Mouse (Mus musculus): ENCODE data around the gene Ccdc60. TPM values are rescaled to one million over a fixed set of nuclear protein-coding genes. Genes with fewer than 3 reads are reported as not detected.
"Not testable (repeated sequence)": the region's sequence is repeated elsewhere in the genome, so short reads cannot be mapped to it uniquely, and the experiment has no call there.

Gene Ccdc60
- polyA plus RNA-seq (2012; rRNA removed), result 2.7 and 4.6 TPM in 2 replicates

DNA sequence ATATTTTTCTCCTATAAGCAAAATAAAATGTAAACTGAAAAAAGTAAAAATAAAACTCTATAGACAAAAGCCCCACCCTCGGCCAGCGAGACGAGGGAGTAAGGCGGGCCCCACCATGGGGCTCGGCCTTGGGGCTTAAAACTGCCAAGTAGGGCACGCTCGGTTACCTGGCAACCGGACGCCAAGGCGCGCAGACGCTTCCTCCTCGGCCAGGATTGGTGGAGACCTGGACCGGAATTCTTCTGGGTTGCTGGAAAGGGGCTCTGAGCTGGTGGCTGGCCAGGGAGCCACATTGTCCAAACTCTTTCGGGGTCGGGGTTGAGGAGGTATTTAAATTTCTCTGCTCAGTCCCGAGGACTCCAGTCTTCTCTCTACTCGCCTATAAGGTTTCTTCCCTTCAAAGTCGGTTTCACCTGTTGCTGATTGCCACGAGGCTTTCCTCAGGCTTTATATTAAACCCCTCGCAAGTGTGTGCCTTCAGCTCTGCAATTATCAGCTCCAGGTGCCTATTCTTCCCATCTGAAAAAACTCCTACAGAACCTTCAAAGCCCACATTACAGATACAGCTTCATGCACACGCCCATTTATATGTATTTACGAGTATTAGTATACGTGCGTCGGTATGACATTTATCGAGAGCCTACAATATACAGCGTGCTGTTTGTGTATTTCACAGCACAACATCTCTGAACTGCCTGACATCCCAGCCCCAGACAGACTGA, at the start of gene Ccdc60:
Gene Ccdc60, minus strand, starts transcription at position 137 of the 722 bp plus-strand sequence.
- no peak for DNase-seq (ENCODE audit: low spot score)

- DNase-seq (ENCODE audit: low spot score), result no peak
Measured at GRCm38 (mm10) chr5:116336191-116336590, 47.4 kb upstream of the Ccdc60 start.

DNA sequence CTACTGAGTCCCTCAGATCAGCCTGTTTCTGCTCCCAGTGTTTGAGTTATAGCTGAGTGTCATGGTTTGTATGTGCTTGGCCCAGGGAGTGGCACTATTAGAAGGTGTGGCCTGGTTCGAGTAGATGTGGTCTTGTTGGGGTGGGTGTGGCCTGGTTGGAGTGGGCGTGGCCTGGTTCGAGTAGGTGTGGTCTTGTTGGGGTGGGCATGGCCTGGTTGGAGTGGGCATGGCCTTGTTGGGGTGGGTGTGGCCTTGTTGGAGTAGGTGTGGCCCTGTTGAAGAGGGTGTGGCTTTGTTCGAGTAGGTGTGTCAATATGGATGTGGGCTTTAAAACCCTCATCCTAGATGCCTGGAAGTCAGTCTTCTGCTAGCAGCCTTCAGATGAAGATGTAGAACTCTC, 40.1 kb upstream of the Ccdc60 start:
- no peak for DNase-seq (ENCODE audit: low spot score)

GRCm38 (mm10) chr5:116323401-116323800, 34.6 kb upstream of the Ccdc60 start:
- DNase-seq (ENCODE audit: low spot score), result no peak

DNA sequence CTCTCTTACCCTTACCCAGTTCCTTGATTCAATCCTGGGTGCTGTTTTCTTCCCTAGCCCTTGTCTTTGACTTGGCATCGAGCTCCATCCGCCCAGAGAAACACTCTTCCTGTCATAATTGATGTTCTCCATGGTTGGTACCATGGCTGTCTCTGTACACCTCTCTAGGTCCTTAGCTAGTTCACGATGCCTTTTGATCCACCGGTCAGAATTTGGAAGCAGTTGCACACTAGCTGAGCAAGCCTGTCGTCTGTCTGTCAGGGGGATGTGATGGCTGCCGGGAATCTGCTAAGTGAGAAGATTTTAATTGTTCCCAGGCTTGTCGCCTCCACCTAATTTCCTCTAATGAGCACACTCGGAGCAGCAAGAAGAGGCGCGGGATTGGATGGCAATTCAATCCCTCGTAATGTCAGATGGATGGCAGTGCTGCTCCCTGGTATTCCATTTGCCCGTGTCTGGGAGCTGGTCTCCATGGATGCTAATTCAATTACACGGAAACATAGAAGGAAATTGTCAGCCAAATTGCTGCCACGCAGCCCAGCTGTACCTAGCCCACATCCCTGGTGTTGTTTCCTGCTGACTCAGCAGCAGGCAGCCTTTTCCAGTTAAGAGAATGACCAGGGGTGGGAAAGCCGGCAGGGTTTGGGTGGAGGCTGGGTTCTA, 33.7 kb upstream of the Ccdc60 start:
- DNase-seq (ENCODE audit: low spot score), result no peak

DNA sequence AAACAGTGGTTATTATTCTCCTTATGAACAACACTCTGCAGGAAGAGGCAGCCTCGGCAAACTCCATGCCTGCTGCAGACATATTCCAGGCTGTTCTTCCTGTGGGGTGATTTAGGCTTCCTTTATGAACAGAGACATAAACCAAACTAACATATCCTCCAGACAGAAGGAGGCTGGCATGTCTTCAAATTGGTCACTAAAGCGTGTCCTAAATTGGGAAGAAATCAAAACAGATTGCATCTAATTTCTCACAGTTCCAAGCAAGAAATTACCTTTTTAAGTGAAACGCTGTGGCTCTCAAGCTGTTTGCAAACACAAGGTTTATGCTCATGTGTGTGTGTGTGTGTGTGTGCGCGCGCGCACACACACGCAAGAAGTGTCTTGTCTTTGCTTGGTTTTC, 24.9 kb upstream of the Ccdc60 start:
- DNase-seq (ENCODE audit: low spot score), result no peak

DNA sequence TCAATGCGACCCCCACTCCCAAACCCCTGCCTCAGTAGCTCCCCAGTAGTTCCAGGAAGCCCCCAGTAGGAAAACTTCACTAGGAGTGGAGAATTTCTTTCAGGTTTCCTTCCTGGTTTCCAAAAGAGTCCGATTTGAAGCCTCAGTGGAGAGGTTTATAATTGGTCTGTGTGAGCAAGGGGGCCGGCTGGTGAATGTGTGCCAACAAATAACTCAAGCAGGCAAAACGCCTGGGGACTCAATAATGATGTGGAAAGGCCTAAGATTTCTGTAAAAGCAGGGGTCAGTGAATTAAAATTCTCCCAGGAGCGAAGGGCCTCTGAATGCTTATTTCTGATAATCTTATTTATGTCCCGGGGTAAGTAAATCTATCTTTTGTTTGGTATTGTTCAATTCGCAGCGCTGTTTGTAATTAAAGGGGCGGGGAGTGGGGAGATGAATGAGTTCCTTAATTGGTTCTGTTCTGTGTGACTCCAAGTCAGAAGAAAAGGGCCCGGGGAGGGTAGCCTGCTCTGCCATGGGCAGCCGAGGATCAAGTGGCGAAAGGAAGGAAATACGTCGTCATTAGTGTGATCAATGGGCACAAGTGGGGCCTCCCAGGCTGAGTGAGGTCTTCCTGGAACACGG, 23.4 kb upstream of the Ccdc60 start:
- DNase-seq (ENCODE audit: low spot score), result no peak

- no peak for DNase-seq (ENCODE audit: low spot score)
Measured at GRCm38 (mm10) chr5:116311636-116312035, 22.9 kb upstream of the Ccdc60 start.

DNA sequence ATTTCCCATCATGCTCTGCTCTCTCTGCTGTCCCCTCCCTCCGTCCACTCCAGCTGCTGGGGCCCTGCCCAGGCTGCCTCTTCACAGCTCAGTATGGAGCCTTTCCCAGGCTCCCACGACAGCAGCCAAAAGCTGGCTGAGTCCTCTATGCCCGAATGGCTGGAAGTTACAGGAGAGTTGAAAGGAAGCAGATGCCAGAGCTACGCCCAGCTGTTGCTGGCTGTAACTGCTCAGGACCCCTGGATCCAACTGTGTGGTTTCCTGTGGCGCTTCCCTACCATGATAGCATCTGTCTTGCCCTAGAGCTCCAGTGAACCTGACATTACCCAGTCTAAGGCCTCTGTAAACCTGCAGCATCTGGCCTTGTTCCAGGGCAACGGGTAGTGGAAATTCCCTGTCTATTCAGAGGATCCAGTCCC, 20.6 kb upstream of the Ccdc60 start:
- no peak for DNase-seq (ENCODE audit: low spot score)

GRCm38 (mm10) chr5:116305557-116305956, 16.8 kb upstream of the Ccdc60 start:
- DNase-seq (ENCODE audit: low spot score), result no peak

- not testable (repeated sequence) for DNase-seq (ENCODE audit: low spot score)
Measured at GRCm38 (mm10) chr5:116305146-116305545, 16.4 kb upstream of the Ccdc60 start.

GRCm38 (mm10) chr5:116300984-116301383, 12.2 kb upstream of the Ccdc60 start:
- no peak for DNase-seq (ENCODE audit: low spot score)

DNA sequence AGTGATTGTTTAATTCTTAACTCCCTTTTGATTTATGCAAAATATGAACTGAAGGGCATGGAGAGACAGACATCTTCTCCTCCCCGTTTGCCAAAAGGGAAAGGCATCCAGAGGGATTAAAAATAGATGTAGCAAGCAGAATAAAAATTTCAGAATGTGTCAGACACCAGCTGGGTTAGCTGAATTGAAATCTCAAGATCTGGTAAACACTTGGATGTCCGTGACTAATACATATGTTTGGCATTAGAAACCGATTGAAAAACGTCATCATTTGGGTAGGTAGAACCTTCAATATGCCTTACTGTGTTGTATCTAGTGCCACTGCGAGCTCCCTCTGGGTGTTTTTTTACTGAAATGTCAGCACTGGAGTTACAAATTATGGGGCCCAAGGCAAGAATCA, 4.7 kb upstream of the Ccdc60 start:
- DNase-seq (ENCODE audit: low spot score), result no peak

DNA sequence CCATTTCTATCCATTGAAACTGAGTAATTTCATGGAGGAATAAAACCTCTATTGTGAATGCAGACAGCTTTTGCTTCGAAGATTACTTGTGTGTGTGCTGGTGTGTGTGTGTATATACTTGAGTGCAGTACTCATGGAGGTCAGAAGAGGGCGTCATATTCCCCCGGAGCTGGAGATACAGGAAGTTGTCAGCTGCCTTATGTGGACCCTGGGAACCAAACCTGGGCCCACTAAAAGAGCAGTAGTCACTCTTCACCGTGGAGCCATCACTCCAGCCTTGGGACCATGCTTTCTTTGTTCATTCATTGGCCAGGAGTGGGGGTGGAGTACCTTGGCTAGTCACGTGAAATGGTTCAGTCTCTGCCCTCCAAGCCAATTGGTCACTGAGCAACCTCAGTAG, 1.8 kb upstream of the Ccdc60 start:
- no peak for DNase-seq (ENCODE audit: low spot score)

DNA sequence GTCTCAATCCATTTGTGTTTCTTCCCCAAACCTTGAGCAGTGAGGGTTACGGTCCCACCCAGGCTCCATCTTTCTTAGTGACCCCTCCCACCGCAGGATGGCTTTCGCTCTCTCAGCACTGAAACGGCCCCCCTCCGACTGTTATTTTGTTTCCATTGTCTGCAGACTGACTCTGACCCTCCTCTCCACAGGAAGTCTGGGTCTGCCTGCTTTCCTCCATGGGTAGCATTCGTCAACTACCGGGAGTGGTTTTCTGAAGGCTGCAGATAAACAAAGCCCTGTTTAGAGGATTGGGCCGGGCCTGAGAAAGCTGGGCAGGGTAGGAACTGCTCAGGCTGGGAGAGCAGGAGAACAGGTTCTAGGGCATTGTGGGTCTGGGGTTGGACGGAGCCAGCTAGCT, 1.1 kb upstream of the Ccdc60 start:
- DNase-seq (ENCODE audit: low spot score), result no peak

- no peak for DNase-seq (ENCODE audit: low spot score)
Measured at GRCm38 (mm10) chr5:116288183-116288582, 602 bp downstream of the Ccdc60 start.

DNA sequence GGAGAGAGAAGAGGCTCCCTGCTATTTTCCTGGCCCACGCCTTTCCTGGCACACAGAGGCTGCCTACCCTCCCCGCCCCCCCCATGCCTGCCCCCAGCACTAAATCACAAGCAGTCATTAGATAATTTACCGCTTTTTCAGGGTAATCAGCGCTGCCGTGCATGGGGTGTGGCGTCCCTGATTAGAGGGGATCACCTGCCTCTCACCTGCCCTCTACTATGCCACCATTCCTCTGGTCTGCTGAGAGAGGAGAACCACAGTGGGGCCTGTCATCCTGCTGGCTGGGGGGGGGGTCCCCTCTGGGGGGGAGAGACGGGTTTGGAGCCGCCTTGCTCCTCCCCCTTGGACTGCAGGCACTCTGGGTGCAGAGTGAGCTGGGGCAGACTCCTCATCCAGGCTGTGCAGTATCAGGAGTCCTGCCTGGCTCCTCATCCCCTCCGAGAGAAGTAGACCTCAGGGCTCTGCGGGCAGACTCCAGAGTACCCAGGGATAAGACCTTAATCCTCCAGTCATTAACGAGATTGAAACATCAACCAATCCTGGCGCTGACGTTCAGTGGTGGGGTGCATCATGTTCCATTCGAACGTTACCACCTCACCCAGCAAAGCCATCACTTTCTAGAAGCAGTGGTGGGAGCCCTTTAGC, 3.1 kb downstream of the Ccdc60 start:
- DNase-seq (ENCODE audit: low spot score), result no peak

DNA sequence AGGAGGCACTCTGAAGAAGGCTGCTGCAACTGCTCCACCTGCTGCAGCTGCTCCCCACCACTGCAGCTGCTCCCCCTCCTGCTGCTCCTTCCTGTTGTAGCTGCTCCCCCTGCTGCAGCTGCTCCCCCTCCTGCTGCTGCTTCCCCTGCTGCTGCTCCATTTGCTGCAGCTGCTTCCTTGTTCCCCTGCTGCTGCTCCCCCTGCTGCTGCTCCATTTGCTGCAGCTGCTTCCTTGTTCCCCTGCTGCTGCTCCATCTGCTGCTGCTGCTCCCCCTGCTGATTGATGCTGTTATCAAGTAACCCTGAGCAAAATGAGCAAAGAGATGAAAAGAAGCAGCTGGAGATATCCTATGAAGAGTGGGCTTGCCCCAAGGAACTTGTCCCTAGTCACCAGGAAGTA, 8.3 kb downstream of the Ccdc60 start:
- no peak for DNase-seq (ENCODE audit: low spot score)

DNA sequence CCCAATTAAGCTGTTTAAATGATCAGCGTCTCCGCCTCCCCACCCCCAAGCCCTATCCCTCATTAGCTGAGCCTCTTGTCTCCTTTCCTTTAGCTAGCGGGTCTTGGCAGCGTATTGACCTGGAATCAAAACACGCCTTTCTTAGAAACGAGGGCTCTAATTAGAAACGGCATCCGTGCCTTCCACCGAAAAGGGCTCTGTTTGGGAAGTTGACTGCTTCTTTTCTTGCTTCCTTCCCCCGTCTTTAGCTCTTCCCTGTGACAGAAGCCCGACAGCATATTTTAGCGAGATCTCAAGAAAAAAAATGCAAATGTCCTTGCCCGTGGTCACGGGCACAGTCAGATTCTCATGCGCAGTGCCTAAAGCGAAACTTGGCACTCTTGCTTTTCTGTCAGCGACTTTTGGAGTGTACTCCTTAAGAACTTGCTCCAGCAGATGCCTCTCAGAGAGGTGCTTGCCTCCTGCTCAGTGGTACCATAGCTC, 10.3 kb downstream of the Ccdc60 start:
- DNase-seq (ENCODE audit: low spot score), result no peak

DNA sequence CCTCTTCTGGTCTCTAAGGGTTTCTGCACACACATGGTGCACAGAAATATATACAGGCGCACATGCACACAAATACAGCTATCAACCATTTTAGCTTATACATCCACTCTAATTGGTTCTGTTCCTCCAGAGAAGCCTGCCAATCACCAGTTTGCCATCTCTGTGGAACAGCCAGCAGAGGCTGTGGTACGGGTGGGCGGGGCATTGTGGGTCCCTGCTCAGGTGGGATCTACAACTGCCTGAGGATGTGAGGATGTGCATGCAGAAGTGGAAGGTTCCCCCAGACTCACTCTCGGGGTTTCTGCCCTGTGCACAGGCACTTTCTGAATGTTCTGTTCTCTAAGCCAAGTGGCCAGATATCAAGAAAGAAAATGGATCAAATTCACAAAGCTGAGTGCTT, 10.8 kb downstream of the Ccdc60 start:
- no peak for DNase-seq (ENCODE audit: low spot score)

DNA sequence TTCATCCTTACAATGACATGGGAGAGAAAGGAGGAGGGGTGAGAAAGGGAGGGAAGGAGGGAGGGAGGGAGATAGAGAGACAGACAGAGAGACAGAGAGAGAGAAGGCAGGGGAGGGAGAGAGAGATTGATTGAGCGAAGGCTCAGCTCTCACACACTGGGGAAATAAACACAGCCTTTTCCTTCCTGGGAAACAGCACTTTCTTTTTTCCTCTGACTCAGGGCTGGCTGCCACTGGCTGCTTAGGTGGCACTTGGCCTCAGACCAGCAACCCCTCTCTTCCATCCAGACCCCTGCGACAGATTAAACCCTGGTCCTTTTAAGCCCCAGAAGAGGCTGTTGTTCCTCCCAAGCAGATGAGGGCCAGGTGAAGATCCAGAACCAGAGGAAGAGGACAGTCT, 14.0 kb downstream of the Ccdc60 start:
- DNase-seq (ENCODE audit: low spot score), result no peak

DNA sequence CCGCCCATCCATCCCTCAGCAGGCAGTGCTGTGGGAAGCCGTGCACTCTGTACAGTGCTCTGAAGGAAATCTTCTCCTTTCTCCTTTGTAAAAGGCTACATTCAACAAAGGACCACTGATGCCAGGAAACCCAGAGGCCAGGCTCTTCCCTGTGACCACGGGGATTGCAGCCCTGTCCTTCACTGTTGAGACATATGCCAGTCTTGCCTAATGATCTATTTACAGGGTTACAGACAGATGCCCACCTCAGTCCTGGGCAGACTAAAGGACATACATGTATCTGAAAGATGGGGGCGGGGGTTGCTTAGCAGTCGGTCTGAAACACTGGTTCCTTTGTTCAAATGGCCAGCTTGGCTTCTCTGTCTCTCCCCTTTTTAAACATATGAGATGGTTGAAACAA, 14.4 kb downstream of the Ccdc60 start:
- DNase-seq (ENCODE audit: low spot score), result no peak

Data from urinary bladder, adult 2 months (tissue).